Mouse (Mus musculus): ENCODE measurements at regions not wholly inside any gene's neighbourhood (a gene's known extent, or its start where the extent isn't known, plus 50 kb on each side); places are given as distances from the start of the nearest gene placed in this dataset.

GRCm38 (mm10) chr14:36819826-36820225, 148.8 kb downstream of the Ccser2 start:
- DNase-seq (ENCODE audit: low read depth, low spot score), result no peak

GRCm38 (mm10) chr14:36802418-36802817, 166.2 kb downstream of the Ccser2 start:
- no peak for DNase-seq (ENCODE audit: low read depth, low spot score)

GRCm38 (mm10) chr14:36799820-36800219, 168.8 kb downstream of the Ccser2 start:
- no peak for DNase-seq (ENCODE audit: low read depth, low spot score)

GRCm38 (mm10) chr14:36781882-36782281, 186.7 kb downstream of the Ccser2 start:
- DNase-seq (ENCODE audit: low read depth, low spot score), result no peak

- peak; percentile 6 for DNase-seq (ENCODE audit: low read depth, low spot score)
Measured at GRCm38 (mm10) chr14:36778956-36779355, 189.6 kb downstream of the Ccser2 start.

GRCm38 (mm10) chr14:36774349-36774748, 194.2 kb downstream of the Ccser2 start:
- no peak for DNase-seq (ENCODE audit: low read depth, low spot score)

GRCm38 (mm10) chr14:36764377-36764776, 204.2 kb downstream of the Ccser2 start:
- no peak for DNase-seq (ENCODE audit: low read depth, low spot score)

GRCm38 (mm10) chr14:36756056-36756455, 212.5 kb downstream of the Ccser2 start:
- DNase-seq (ENCODE audit: low read depth, low spot score), result no peak

- DNase-seq (ENCODE audit: low read depth, low spot score), result no peak
Measured at GRCm38 (mm10) chr14:36748130-36748883, 220.3 kb downstream of the Ccser2 start.

GRCm38 (mm10) chr14:36731095-36731494, 237.5 kb downstream of the Ccser2 start:
- no peak for DNase-seq (ENCODE audit: low read depth, low spot score)

GRCm38 (mm10) chr14:36726092-36726491, 242.5 kb downstream of the Ccser2 start:
- no peak for DNase-seq (ENCODE audit: low read depth, low spot score)

GRCm38 (mm10) chr14:36715684-36716083, 252.9 kb downstream of the Ccser2 start:
- DNase-seq (ENCODE audit: low read depth, low spot score), result no peak

- no peak for DNase-seq (ENCODE audit: low read depth, low spot score)
Measured at GRCm38 (mm10) chr14:36696993-36697392, 271.6 kb downstream of the Ccser2 start.

- DNase-seq (ENCODE audit: low read depth, low spot score), result no peak
Measured at GRCm38 (mm10) chr14:36691958-36692357, 276.6 kb downstream of the Ccser2 start.

- DNase-seq (ENCODE audit: low read depth, low spot score), result no peak
Measured at GRCm38 (mm10) chr14:36691018-36691417, 277.6 kb downstream of the Ccser2 start.

GRCm38 (mm10) chr14:36658678-36659263, 309.8 kb downstream of the Ccser2 start:
- no peak for DNase-seq (ENCODE audit: low read depth, low spot score)

GRCm38 (mm10) chr14:36658193-36658592, 310.4 kb downstream of the Ccser2 start:
- DNase-seq (ENCODE audit: low read depth, low spot score), result no peak

GRCm38 (mm10) chr14:36652982-36653557, 315.5 kb downstream of the Ccser2 start:
- DNase-seq (ENCODE audit: low read depth, low spot score), result no peak

GRCm38 (mm10) chr14:36651053-36651735, 317.4 kb downstream of the Ccser2 start:
- no peak for DNase-seq (ENCODE audit: low read depth, low spot score)

GRCm38 (mm10) chr14:36646649-36647048, 321.9 kb downstream of the Ccser2 start:
- no peak for DNase-seq (ENCODE audit: low read depth, low spot score)

GRCm38 (mm10) chr14:36646237-36646636, 322.3 kb downstream of the Ccser2 start:
- no peak for DNase-seq (ENCODE audit: low read depth, low spot score)

- DNase-seq (ENCODE audit: low read depth, low spot score), result no peak
Measured at GRCm38 (mm10) chr14:36624822-36625221, 343.8 kb downstream of the Ccser2 start.

Data from R1 (cell line).